Mouse (Mus musculus): ENCODE measurements around the gene Zdhhc13. TPM values are rescaled to one million over a fixed set of nuclear protein-coding genes. Genes with fewer than 3 reads are reported as not detected.

The Zdhhc13 gene
- polyA plus RNA-seq, 1 experiment from 2014 or later: 40.5 TPM

DNA sequence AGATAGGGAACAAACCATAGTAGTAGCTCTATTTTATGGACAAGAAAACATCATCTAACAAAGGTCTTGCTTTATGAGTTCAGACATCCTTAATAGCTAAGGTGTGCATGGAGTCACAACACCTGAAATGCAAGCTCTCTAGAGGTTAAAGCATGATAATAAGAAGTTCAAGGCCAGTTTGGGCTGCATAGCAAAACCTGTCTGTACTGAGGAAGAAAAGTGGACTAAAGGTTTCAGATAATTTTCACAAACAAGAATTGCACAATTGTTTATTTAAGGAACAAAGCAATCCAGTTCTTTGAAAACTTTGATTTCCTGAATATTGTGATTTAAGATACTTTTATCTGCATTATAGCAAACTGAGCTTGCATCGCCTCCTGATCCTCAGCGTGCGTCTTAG is 34.8 kb downstream of the Zdhhc13 start:
- H3K27me3 ChIP-seq (ENCODE audit: control insufficient read depth, insufficient read depth, low read length): no peaks in the 10 kb centered on the region
- no peak overlapping the region for H3K27ac ChIP-seq (replicated peaks; ENCODE audit: low read depth, low read length)
- no peaks in the 10 kb centered on the region for H3K9me3 ChIP-seq (replicated peaks; ENCODE audit: control insufficient read depth, low read length)
- no peak overlapping the region for H3K9ac ChIP-seq (replicated peaks; ENCODE audit: low read length)
- no peaks in the 10 kb centered on the region for H3K4me1 ChIP-seq (ENCODE audit: control insufficient read depth, insufficient read depth, low read length)
- ATAC-seq (replicated peaks; ENCODE audit: insufficient number of reproducible peaks, low FRiP score, low TSS enrichment, low read depth) (no peak), DNase-seq (ENCODE audit: low spot score) (no peak)
- no peak overlapping the region for H3K4me3 ChIP-seq (ENCODE audit: low read depth, low read length)
- no peaks in the 10 kb centered on the region; the same call in 1 of the 2 replicates for H3K36me3 ChIP-seq (replicated peaks; ENCODE audit: control insufficient read depth, insufficient read depth, low read depth, low read length)
- WGBS: 94% methylated on average over 3 of the region's 3 CpGs
- no peak overlapping the region for H3K4me2 ChIP-seq (ENCODE audit: low read depth, low read length)

DNA sequence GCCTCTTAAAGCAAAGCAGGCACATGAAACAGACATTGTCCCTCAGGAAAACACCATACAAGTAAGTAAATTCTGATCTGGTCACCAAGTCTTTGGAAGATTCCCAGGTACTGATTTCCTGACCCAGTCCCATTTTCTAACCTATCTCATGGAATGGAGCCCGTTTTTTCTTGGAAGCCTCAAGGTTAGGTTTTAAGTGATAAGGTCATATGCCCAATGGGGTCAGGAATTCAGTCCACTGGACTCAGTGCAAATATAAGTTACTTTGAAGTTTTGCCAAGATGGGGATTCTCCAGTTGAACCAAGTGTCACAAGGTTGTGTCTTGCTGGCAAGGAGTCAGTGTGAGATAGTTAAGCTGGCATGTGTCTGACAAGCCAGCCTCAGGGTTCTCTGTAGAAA is 35.9 kb downstream of the Zdhhc13 start:
- Histone ChIP-seq H3K27me3 (ENCODE audit: control insufficient read depth, insufficient read depth, low read length) (no peaks in the 10 kb centered on the region), H3K36me3 (replicated peaks; ENCODE audit: control insufficient read depth, insufficient read depth, low read depth, low read length) (no peaks in the 10 kb centered on the region; the same call in 1 of the 2 replicates), H3K9ac (replicated peaks; ENCODE audit: low read length) (no peak overlapping the region), H3K4me3 (ENCODE audit: low read depth, low read length) (no peak overlapping the region), H3K4me1 (ENCODE audit: control insufficient read depth, insufficient read depth, low read length) (no peaks in the 10 kb centered on the region), H3K9me3 (replicated peaks; ENCODE audit: control insufficient read depth, low read length) (no peaks in the 10 kb centered on the region), H3K27ac (replicated peaks; ENCODE audit: low read depth, low read length) (no peak overlapping the region), H3K4me2 (ENCODE audit: low read depth, low read length) (no peak overlapping the region)
- no peak for DNase-seq (ENCODE audit: low spot score)
- WGBS: 90% methylated on average over 1 of the region's 1 CpGs
- ATAC-seq (replicated peaks; ENCODE audit: insufficient number of reproducible peaks, low FRiP score, low TSS enrichment, low read depth): no peak

DNA sequence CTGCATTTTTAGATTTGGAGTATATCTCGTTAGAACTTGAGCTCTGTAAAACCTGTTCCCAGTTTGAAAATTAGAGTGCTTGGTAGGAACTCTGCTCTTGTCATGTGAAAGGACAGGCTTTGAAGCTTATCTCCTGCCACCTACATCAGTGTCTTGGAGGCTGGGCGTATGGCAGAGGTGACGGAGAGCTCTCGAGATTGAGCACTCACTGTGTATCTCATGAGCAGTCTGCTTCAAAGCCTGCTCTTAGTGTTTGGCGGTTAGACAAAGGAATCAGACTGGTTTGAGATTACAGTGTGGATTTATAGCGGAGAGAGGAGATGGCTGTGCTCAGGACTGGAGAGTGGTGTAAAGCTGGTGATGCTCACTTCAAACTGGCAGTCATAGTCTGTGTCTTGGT is 36.4 kb downstream of the Zdhhc13 start:
- DNase-seq (ENCODE audit: low spot score) (no peak), ATAC-seq (replicated peaks; ENCODE audit: insufficient number of reproducible peaks, low FRiP score, low TSS enrichment, low read depth) (no peak)
- WGBS: 90% methylated on average over 6 of the region's 6 CpGs
- H3K27me3 ChIP-seq (ENCODE audit: control insufficient read depth, insufficient read depth, low read length): no peaks in the 10 kb centered on the region
- no peak overlapping the region for H3K27ac ChIP-seq (replicated peaks; ENCODE audit: low read depth, low read length)
- no peaks in the 10 kb centered on the region for H3K9me3 ChIP-seq (replicated peaks; ENCODE audit: control insufficient read depth, low read length)
- no peaks in the 10 kb centered on the region for H3K4me1 ChIP-seq (ENCODE audit: control insufficient read depth, insufficient read depth, low read length)
- H3K36me3 ChIP-seq (replicated peaks; ENCODE audit: control insufficient read depth, insufficient read depth, low read depth, low read length): no peaks in the 10 kb centered on the region
- no peak overlapping the region for H3K4me3 ChIP-seq (ENCODE audit: low read depth, low read length)
- H3K9ac ChIP-seq (replicated peaks; ENCODE audit: low read length): no peak overlapping the region
- H3K4me2 ChIP-seq (ENCODE audit: low read depth, low read length): no peak overlapping the region

DNA sequence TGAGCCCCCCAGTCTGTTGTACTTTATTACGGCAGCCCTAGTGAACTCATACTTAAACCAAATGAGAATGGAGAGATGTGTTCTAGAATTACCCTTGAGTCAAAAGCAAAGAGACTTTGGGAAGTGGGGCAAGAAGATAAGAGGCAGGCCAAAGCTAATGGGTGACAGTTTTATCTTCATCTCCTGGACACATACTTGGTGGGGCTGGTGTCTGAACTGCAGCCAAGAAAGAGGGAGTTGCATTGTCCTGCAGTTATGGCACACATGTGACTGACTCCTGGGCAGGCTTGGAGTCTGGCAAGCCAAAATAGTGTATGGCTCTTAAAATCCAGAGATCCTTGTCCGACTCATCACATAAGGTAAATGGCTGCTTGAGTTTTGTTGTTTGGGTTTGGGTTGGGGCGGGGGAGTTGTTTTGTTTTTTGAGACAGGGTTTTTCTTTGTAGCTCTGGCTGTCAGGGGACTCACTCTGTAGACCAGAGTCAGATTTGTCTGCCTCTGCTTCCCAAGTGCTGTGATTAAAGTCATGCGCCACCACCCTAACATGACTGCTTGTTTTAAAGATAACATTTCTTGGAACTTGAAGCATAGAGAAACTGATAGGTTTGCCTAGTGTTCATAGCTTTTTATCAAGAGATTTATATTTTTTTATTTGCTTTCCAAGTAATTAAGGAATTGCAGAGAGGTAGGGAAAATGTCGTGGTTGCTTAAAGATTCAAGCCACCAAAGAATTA is 40.5 kb downstream of the Zdhhc13 start:
- no peaks in the 10 kb centered on the region for H3K4me1 ChIP-seq (ENCODE audit: control insufficient read depth, insufficient read depth, low read length)
- H3K4me3 ChIP-seq (ENCODE audit: low read depth, low read length): no peak overlapping the region
- no peaks in the 10 kb centered on the region for H3K36me3 ChIP-seq (replicated peaks; ENCODE audit: control insufficient read depth, insufficient read depth, low read depth, low read length)
- no peak overlapping the region for H3K27ac ChIP-seq (replicated peaks; ENCODE audit: low read depth, low read length)
- no peaks in the 10 kb centered on the region for H3K27me3 ChIP-seq (ENCODE audit: control insufficient read depth, insufficient read depth, low read length)
- no peak for DNase-seq (ENCODE audit: low spot score)
- H3K9ac ChIP-seq (replicated peaks; ENCODE audit: low read length): no peak overlapping the region
- 75% methylated on average over 5 of the region's 5 CpGs for WGBS
- H3K4me2 ChIP-seq (ENCODE audit: low read depth, low read length): no peak overlapping the region
- no peaks in the 10 kb centered on the region for H3K9me3 ChIP-seq (replicated peaks; ENCODE audit: control insufficient read depth, low read length)
- ATAC-seq (replicated peaks; ENCODE audit: insufficient number of reproducible peaks, low FRiP score, low TSS enrichment, low read depth): no peak

DNA sequence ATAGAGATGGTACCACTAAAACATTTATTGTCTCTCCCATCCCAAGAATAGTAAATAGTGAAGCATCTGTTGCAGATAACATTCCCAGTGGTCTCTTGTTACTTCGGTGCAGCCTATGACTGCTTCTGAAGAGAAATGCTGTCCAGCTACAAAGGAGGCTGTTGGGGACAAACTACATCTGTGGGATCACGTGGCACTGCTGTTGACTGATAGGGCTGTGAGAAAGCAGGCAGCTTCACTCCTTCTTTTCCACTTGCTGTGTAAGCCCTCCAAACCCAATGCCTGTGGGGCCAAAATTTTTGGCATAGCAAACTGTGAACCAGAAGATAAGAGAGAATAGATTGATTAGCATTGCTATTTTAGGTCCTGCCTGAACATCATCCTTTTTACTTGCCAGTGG is 41.6 kb downstream of the Zdhhc13 start:
- DNase-seq (ENCODE audit: low spot score) (no peak), ATAC-seq (replicated peaks; ENCODE audit: insufficient number of reproducible peaks, low FRiP score, low TSS enrichment, low read depth) (no peak)
- WGBS: 57% methylated on average over 2 of the region's 2 CpGs
- H3K36me3 ChIP-seq (replicated peaks; ENCODE audit: control insufficient read depth, insufficient read depth, low read depth, low read length): no peaks in the 10 kb centered on the region
- no peaks in the 10 kb centered on the region for H3K9me3 ChIP-seq (replicated peaks; ENCODE audit: control insufficient read depth, low read length)
- H3K4me2 ChIP-seq (ENCODE audit: low read depth, low read length): no peak overlapping the region
- no peaks in the 10 kb centered on the region for H3K27me3 ChIP-seq (ENCODE audit: control insufficient read depth, insufficient read depth, low read length)
- no peak overlapping the region for H3K27ac ChIP-seq (replicated peaks; ENCODE audit: low read depth, low read length)
- no peak overlapping the region for H3K9ac ChIP-seq (replicated peaks; ENCODE audit: low read length)
- H3K4me3 ChIP-seq (ENCODE audit: low read depth, low read length): no peak overlapping the region
- no peaks in the 10 kb centered on the region for H3K4me1 ChIP-seq (ENCODE audit: control insufficient read depth, insufficient read depth, low read length)

DNA sequence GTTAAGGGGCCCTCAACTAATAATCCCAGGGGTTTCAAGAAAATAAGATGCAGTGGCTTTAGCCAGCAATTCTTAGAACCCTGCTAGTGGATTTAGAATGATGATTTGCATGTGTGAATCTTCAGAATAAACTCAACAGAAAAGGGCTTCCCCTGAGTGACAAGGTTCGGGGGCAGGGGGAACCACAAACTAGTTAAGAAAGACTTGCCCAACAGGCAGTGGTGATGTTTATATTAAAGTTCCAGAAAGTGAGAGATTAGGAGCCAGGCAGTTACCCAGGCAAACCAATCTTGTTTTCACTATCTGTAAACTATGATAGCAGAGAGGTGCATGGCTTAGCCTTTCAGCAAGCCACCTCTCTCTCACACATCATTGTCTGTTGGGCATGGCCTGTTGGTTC is 43.9 kb downstream of the Zdhhc13 start:
- Histone ChIP-seq H3K4me3 (ENCODE audit: low read depth, low read length) (no peak overlapping the region), H3K27ac (replicated peaks; ENCODE audit: low read depth, low read length) (no peak overlapping the region), H3K9me3 (replicated peaks; ENCODE audit: control insufficient read depth, low read length) (no peaks in the 10 kb centered on the region), H3K4me1 (ENCODE audit: control insufficient read depth, insufficient read depth, low read length) (no peaks in the 10 kb centered on the region), H3K4me2 (ENCODE audit: low read depth, low read length) (no peak overlapping the region), H3K9ac (replicated peaks; ENCODE audit: low read length) (no peak overlapping the region), H3K36me3 (replicated peaks; ENCODE audit: control insufficient read depth, insufficient read depth, low read depth, low read length) (no peaks in the 10 kb centered on the region), H3K27me3 (ENCODE audit: control insufficient read depth, insufficient read depth, low read length) (no peaks in the 10 kb centered on the region)
- ATAC-seq (replicated peaks; ENCODE audit: insufficient number of reproducible peaks, low FRiP score, low TSS enrichment, low read depth) (no peak), DNase-seq (ENCODE audit: low spot score) (no peak)
- 93% methylated on average over 1 of the region's 1 CpGs for WGBS

DNA sequence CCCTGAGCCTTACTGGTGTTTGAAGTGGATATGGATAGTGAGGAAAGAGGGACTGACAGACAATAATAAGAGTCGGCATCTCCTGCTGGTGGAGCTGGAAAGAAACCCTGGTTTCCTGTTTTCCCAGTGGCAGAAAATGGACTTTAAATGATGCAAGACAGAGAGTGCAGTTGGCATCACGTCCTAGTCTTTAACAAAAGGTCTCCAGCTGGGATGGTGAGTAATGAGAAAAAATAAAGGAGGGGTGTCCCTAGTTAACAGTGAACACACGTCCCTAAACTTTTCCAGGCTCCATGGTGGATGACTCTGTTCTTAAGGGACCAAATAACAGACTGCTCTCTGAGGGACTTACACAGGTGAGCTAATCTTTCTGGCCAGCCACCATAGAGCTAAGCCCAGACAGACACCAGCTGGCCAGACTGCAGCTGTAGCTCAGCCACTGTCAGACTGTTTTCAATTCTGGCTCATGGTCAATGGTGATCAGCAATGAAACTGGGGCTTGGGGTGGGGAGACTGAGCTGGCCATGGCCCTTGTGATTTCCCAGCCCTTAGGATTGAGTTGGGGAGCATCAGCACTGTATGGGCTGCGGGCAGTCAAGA is 45.7 kb downstream of the Zdhhc13 start:
- no peak overlapping the region for H3K27ac ChIP-seq (replicated peaks; ENCODE audit: low read depth, low read length)
- no peak overlapping the region for H3K4me3 ChIP-seq (ENCODE audit: low read depth, low read length)
- H3K36me3 ChIP-seq (replicated peaks; ENCODE audit: control insufficient read depth, insufficient read depth, low read depth, low read length): no peaks in the 10 kb centered on the region
- WGBS: 59% methylated on average over 4 of the region's 4 CpGs
- no peak overlapping the region for H3K9ac ChIP-seq (replicated peaks; ENCODE audit: low read length)
- no peak for DNase-seq (ENCODE audit: low spot score)
- H3K4me2 ChIP-seq (ENCODE audit: low read depth, low read length): no peak overlapping the region
- H3K27me3 ChIP-seq (ENCODE audit: control insufficient read depth, insufficient read depth, low read length): no peaks in the 10 kb centered on the region
- no peak for ATAC-seq (replicated peaks; ENCODE audit: insufficient number of reproducible peaks, low FRiP score, low TSS enrichment, low read depth)
- no peaks in the 10 kb centered on the region for H3K4me1 ChIP-seq (ENCODE audit: control insufficient read depth, insufficient read depth, low read length)
- H3K9me3 ChIP-seq (replicated peaks; ENCODE audit: control insufficient read depth, low read length): no peaks in the 10 kb centered on the region

DNA sequence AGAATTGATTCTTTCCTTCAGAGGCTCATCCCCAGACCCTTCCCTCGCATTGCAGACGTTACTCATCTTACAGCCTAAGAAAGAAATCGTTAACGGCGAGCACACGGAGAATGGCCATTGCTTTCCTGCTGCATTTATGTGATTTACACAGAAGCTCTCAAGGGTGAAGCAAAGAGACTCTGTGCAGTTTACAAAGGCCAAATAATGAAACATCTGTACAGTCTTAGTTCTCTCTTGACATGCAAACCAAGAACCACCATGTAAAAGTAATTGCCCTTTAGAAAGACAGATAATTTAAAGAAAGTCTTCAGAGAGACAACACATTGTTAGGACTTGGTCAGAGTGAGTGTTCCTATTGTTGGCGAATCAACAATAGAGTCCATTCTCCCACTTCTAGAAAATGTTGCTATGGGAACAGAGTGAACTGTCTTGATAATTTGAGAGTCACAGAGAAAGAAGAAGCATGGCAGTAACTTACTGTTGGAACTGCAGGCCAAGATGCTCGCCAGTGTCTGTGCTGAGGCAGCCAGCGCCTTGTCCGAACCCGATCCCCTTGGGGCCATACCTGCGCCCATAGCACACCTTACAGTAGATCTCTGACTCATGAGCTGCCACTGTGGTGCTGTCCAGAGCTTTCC is 46.3 kb downstream of the Zdhhc13 start:
- H3K27me3 ChIP-seq (ENCODE audit: control insufficient read depth, insufficient read depth, low read length): no peaks in the 10 kb centered on the region
- no peak for ATAC-seq (replicated peaks; ENCODE audit: insufficient number of reproducible peaks, low FRiP score, low TSS enrichment, low read depth)

More for the DNA sequence above, 46.3 kb downstream of the Zdhhc13 start:
- no peak overlapping the region for H3K4me2 ChIP-seq (ENCODE audit: low read depth, low read length)
- H3K4me3 ChIP-seq (ENCODE audit: low read depth, low read length): no peak overlapping the region
- H3K4me1 ChIP-seq (ENCODE audit: control insufficient read depth, insufficient read depth, low read length): no peaks in the 10 kb centered on the region
- H3K36me3 ChIP-seq (replicated peaks; ENCODE audit: control insufficient read depth, insufficient read depth, low read depth, low read length): no peaks in the 10 kb centered on the region
- WGBS: 78% methylated on average over 12 of the region's 12 CpGs
- DNase-seq (ENCODE audit: low spot score): no peak
- H3K9me3 ChIP-seq (replicated peaks; ENCODE audit: control insufficient read depth, low read length): no peaks in the 10 kb centered on the region
- no peak overlapping the region for H3K9ac ChIP-seq (replicated peaks; ENCODE audit: low read length)
- no peak overlapping the region for H3K27ac ChIP-seq (replicated peaks; ENCODE audit: low read depth, low read length)

All from embryonic facial prominence, embryonic 11.5 days (tissue).